Mouse (Mus musculus) MEL (cell line): ENCODE measurements around the gene Eri3. TPM values are rescaled to one million over a fixed set of nuclear protein-coding genes. Genes with fewer than 3 reads are reported as not detected.

Experiments
- DNase-seq: peaks from one replicate; pipeline ENCODE4 v3.0.0; 2011; ENCODE audit warnings: low read depth, low spot score
- H3K27ac ChIP-seq: 2 replicates; pipeline ENCODE4 v1.5.1; 2012; ENCODE audit warnings: low read depth, mild to moderate bottlenecking, control low read depth, low read length, moderate library complexity; ENCODE audit not compliant: control insufficient read depth
- H3K27me3 ChIP-seq, 2 experiments: fragments of 150-350 bp in 1 of 2; sonication (generic) in 1 of 2; 2 replicates each; pipeline ENCODE4 v1.6.1; 2012; ENCODE audit warnings: low read length in 2 of 2, mild to moderate bottlenecking in 2 of 2, improper control_type of control experiment in 1 of 2, moderate library complexity in 1 of 2; ENCODE audit not compliant: insufficient read depth in 2 of 2, control insufficient read depth in 1 of 2
- H3K36me3 ChIP-seq, 2 experiments: 2 replicates each; pipeline ENCODE4 v1.6.1; 2012 to 2014; ENCODE audit warnings: low read length in 2 of 2, improper control_type of control experiment in 1 of 2, inconsistent platforms in 1 of 2, mild to moderate bottlenecking in 1 of 2; ENCODE audit not compliant: insufficient read depth in 2 of 2, control insufficient read depth in 1 of 2
- H3K4me1 ChIP-seq, 2 experiments: fragments of 150-350 bp in 1 of 2; sonication (generic) in 1 of 2; 2 replicates each; pipeline ENCODE4 v1.6.1; 2012; ENCODE audit warnings: low read length in 2 of 2, improper control_type of control experiment in 1 of 2, mild to moderate bottlenecking in 1 of 2; ENCODE audit not compliant: insufficient read depth in 2 of 2, control insufficient read depth in 1 of 2
- H3K4me3 ChIP-seq, 2 experiments: fragments of 150-350 bp in 1 of 2; sonication (generic) in 1 of 2; 2 replicates each; pipeline ENCODE4 v1.5.1; 2012; ENCODE audit warnings: low read depth in 2 of 2, low read length in 2 of 2, mild to moderate bottlenecking in 2 of 2, moderate library complexity in 2 of 2, control low read depth in 1 of 2, improper control_type of control experiment in 1 of 2; ENCODE audit not compliant: control insufficient read depth in 1 of 2, insufficient read depth in 1 of 2
- H3K79me2 ChIP-seq: 2 replicates; pipeline ENCODE4 v1.6.1; 2012; ENCODE audit warnings: mild to moderate bottlenecking, low read length, moderate library complexity; ENCODE audit not compliant: control insufficient read depth, poor library complexity, insufficient read depth
- H3K9ac ChIP-seq: 2 replicates; pipeline ENCODE4 v1.6.1; 2012; ENCODE audit warnings: low read depth, mild to moderate bottlenecking, control low read depth, low read length, moderate library complexity; ENCODE audit not compliant: control insufficient read depth, poor library complexity, severe bottlenecking
- H3K9me3 ChIP-seq: fragments of 150-350 bp; sonication (generic); replicated peaks from 2 replicates; pipeline ENCODE4 v1.6.1; 2012; ENCODE audit warnings: mild to moderate bottlenecking, low read length, improper control_type of control experiment, moderate library complexity; ENCODE audit not compliant: insufficient read depth
- E2F4 ChIP-seq: IDR thresholded peaks from 2 replicates; pipeline ENCODE4 v1.6.1; 2011; ENCODE audit warnings: low read depth, low read length, improper control_type of control experiment, borderline replicate concordance
- EP300 ChIP-seq, 2 experiments: IDR thresholded peaks; 2 replicates each; pipeline ENCODE4 v1.6.1; 2011; ENCODE audit warnings: improper control_type of control experiment in 2 of 2, low read length in 2 of 2, low read depth in 1 of 2, mild to moderate bottlenecking in 1 of 2
- GABPA ChIP-seq: IDR thresholded peaks from 2 replicates; pipeline ENCODE4 v1.6.1; 2012; ENCODE audit warnings: low read depth, mild to moderate bottlenecking, inconsistent platforms, low read length, improper control_type of control experiment, moderate library complexity
- GATA1 ChIP-seq: IDR thresholded peaks from 2 replicates; pipeline ENCODE4 v1.6.1; 2011; ENCODE audit warnings: low read depth, low read length, improper control_type of control experiment
- HCFC1 ChIP-seq: IDR thresholded peaks from 2 replicates; pipeline ENCODE4 v1.6.1; 2012; ENCODE audit warnings: low read depth, mild to moderate bottlenecking, inconsistent platforms, low read length, improper control_type of control experiment, moderate library complexity
- MAX ChIP-seq: IDR thresholded peaks from 2 replicates; pipeline ENCODE4 v1.6.1; 2011; ENCODE audit warnings: low read length, improper control_type of control experiment
- MEF2A ChIP-seq: IDR thresholded peaks from 2 replicates; pipeline ENCODE4 v1.6.1; 2014; ENCODE audit warnings: low read depth, mild to moderate bottlenecking, inconsistent platforms, low read length, improper control_type of control experiment; ENCODE audit not compliant: poor library complexity, insufficient replicate concordance, severe bottlenecking; ENCODE audit errors: extremely low read depth
- MYB ChIP-seq: IDR thresholded peaks from 2 replicates; pipeline ENCODE4 v1.6.1; 2011; ENCODE audit warnings: mild to moderate bottlenecking, low read depth, low read length, improper control_type of control experiment
- MYC ChIP-seq: IDR thresholded peaks from 2 replicates; pipeline ENCODE4 v1.6.1; 2011; ENCODE audit warnings: low read depth, mild to moderate bottlenecking, low read length, improper control_type of control experiment, moderate library complexity
- NRF1 ChIP-seq: IDR thresholded peaks from 2 replicates; pipeline ENCODE4 v1.6.1; 2014; ENCODE audit warnings: low read depth, mild to moderate bottlenecking, inconsistent platforms, low read length, improper control_type of control experiment, moderate library complexity; ENCODE audit not compliant: poor library complexity, insufficient read depth, severe bottlenecking
- POLR2A ChIP-seq, 2 experiments: IDR thresholded peaks; 2 replicates each; pipeline ENCODE4 v1.6.1; 2011 to 2012; ENCODE audit warnings: low read length in 2 of 2, mild to moderate bottlenecking in 2 of 2, control low read depth in 1 of 2, improper control_type of control experiment in 1 of 2, low read depth in 1 of 2, moderate library complexity in 1 of 2; ENCODE audit not compliant: control insufficient read depth in 1 of 2, insufficient read depth in 1 of 2, poor library complexity in 1 of 2
- POLR2AphosphoS2 ChIP-seq: IDR thresholded peaks from 2 replicates; pipeline ENCODE4 v1.6.1; 2011; ENCODE audit warnings: low read length, improper control_type of control experiment
- POLR2AphosphoS5 ChIP-seq: IDR thresholded peaks from 2 replicates; pipeline ENCODE4 v1.6.1; 2012; ENCODE audit warnings: low read depth, borderline replicate concordance, mild to moderate bottlenecking, inconsistent platforms, low read length, moderate library complexity, mixed read lengths
- RAD21 ChIP-seq: IDR thresholded peaks from 2 replicates; pipeline ENCODE4 v1.6.1; 2011; ENCODE audit warnings: mild to moderate bottlenecking, low read depth, low read length, improper control_type of control experiment
- RCOR1 ChIP-seq: IDR thresholded peaks from 2 replicates; pipeline ENCODE4 v1.6.1; 2012; ENCODE audit warnings: low read depth, mild to moderate bottlenecking, inconsistent platforms, low read length, improper control_type of control experiment
- SIN3A ChIP-seq: IDR thresholded peaks from 2 replicates; pipeline ENCODE4 v1.6.1; 2012; ENCODE audit warnings: low read length, improper control_type of control experiment, inconsistent platforms
- TBP ChIP-seq: IDR thresholded peaks from 2 replicates; pipeline ENCODE4 v1.8.0; 2011; ENCODE audit warnings: low read depth, low read length, improper control_type of control experiment
- TCF12 ChIP-seq: IDR thresholded peaks from 2 replicates; pipeline ENCODE4 v1.6.1; 2014; ENCODE audit warnings: low read depth, mild to moderate bottlenecking, inconsistent platforms, low read length, improper control_type of control experiment, moderate library complexity
- UBTF ChIP-seq: IDR thresholded peaks from 2 replicates; pipeline ENCODE4 v1.6.1; 2012; ENCODE audit warnings: low read depth, mild to moderate bottlenecking, inconsistent platforms, low read length, improper control_type of control experiment, moderate library complexity, borderline replicate concordance; ENCODE audit not compliant: insufficient read depth
- USF1 ChIP-seq: IDR thresholded peaks from 2 replicates; pipeline ENCODE4 v1.6.1; 2014; ENCODE audit warnings: low read depth, mild to moderate bottlenecking, inconsistent platforms, low read length, improper control_type of control experiment, moderate library complexity
- ZC3H11A ChIP-seq: IDR thresholded peaks from 2 replicates; pipeline ENCODE4 v1.6.1; 2012; ENCODE audit warnings: low read depth, mild to moderate bottlenecking, inconsistent platforms, low read length, improper control_type of control experiment
- ZKSCAN1 ChIP-seq: IDR thresholded peaks from 2 replicates; pipeline ENCODE4 v1.6.1; 2012; ENCODE audit warnings: low read depth, mild to moderate bottlenecking, inconsistent platforms, low read length, improper control_type of control experiment, moderate library complexity
- ZNF384 ChIP-seq: IDR thresholded peaks from 2 replicates; pipeline ENCODE4 v1.6.1; 2012; ENCODE audit warnings: low read depth, mild to moderate bottlenecking, inconsistent platforms, low read length, improper control_type of control experiment
- polyA plus RNA-seq, 2 experiments: library from polyadenylated mRNA; stranded (reverse) in 1 of 2; unstranded in 1 of 2; fragments of >175 nt in 1 of 2; fragments of >200 nt in 1 of 2; gene quantifications; 2 replicates each; pipeline versions ENCODE4 v1.2.1 to v1.2.4; 2012; ENCODE audit warnings: low replicate concordance in 2 of 2, low read depth in 1 of 2; ENCODE audit not compliant: insufficient read length in 2 of 2, insufficient read depth in 1 of 2, missing spikeins in 1 of 2
- total RNA-seq: library from RNA; depleted of rRNA; stranded (reverse); fragments of 300-350 nt; gene quantifications from 2 replicates; pipeline ENCODE4 v1.2.3, GENCODE M21; 2012

Eri3 gene
- total and polyA plus RNA-seq, 3 experiments = 36.7 to 63.9 TPM; not detected in 1

DNA sequence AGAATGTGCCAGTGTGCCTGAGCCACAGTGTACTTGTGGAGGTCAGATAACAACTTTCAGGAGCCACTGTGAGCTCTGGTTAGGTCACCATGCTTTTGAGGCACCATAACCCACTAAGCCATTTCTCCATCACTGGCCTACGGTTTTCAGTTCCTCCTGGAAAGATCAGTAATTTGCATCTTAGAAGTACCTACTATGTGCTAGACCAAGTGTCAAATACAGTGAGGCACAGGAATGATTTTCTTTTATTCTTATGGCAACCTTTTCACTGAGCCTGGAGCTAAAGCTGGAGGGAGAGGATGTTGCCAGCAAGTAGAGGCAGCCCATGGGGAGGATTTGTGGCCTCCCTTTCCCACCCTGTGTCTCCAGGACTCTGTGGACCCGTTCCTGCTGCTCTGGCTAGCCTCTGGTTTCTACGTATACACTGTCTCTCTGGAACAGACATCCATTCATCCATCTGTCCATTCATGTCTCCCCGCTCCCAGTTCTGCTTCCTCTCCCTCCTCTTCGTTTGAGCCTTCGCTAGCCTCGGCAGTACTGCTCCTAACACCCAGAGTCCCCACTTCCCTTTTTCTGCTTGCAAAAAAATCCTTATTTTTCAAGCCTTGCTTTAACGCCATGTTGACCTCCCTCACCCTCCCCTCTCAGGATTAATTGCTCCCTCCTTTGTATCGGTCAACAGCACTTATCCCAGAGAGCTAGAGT, 14.5 kb upstream of the Eri3 start:
- Histone ChIP-seq H3K4me3 (peak overlapping the region in 1 of 2 experiments; percentile 26; a peak in 2 of 4 replicates), H3K4me1 (peaks cover 7 to 24% of the 10 kb centered on the region in 2 experiments), H3K36me3 (peaks cover 0 to 15% of the 10 kb centered on the region in 2 experiments; a peak in 2 of 4 replicates), H3K27ac (0 out of 2 replicates have a peak overlapping the region, but pooled peaks have one; percentile 15), H3K27me3 (no peaks in the 10 kb centered on the region; a peak in 1 of 4 replicates), H3K79me2 (no peaks in the 10 kb centered on the region)
- peak; percentile 77 for DNase-seq
- TF ChIP-seq HCFC1 (0 out of 2 replicates have a peak, but pooled peaks have one; percentile 9), POLR2AphosphoS5 (no peak), ZKSCAN1 (peak; percentile 93), ZNF384 (peak; percentile 46; the same call in 1 of the 2 replicates), RAD21 (no peak)
- TF ChIP-seq, all 39 proteins: peak for 3
- Histone ChIP-seq H3K9me3 (no peaks in the 10 kb centered on the region), H3K9ac (peak overlapping the region; percentile 35; the same call in 1 of the 2 replicates)

DNA sequence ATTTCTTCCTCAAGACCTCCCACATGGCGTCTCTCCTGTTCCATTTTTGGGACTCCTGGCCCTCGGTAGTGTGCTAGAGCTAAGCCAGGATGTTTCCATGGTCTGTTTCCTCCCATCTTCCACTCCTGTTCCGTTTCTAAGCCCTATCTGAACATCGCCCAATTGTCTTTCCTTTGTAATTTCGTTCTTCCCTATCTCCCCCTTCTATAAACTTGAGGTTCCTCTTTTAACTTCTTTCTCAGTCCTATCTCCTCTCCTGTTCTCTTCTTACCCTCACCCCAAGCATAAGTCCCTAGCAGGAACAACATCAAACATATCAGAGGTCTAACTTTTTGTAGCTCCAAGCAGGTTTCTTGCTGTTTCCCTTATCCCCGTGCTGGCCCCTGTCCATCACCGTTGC, 13.2 kb upstream of the Eri3 start:
- peak; percentile 78 for DNase-seq
- Histone ChIP-seq H3K4me1 (peaks cover 7 to 24% of the 10 kb centered on the region in 2 experiments), H3K27me3 (0 out of 4 replicates have a peak, but pooled peaks cover 0 to 1% of the 10 kb centered on the region in 2 experiments), H3K9me3 (no peaks in the 10 kb centered on the region), H3K27ac (peak overlapping the region; percentile 76), H3K79me2 (no peaks in the 10 kb centered on the region), H3K36me3 (peaks cover 0 to 15% of the 10 kb centered on the region in 2 experiments; a peak in 2 of 4 replicates), H3K4me3 (peak overlapping the region; percentile 19 to 28; a peak in 3 of 4 replicates), H3K9ac (peak overlapping the region; percentile 19; the same call in 1 of the 2 replicates)
- 0 out of 2 replicates have a peak, but pooled peaks have one; percentile 51 for TF ChIP-seq MYC
- TF ChIP-seq GABPA = no peak
- peak; percentile 68 for TF ChIP-seq TBP
- TF ChIP-seq RCOR1 = peak; percentile 77
- TF ChIP-seq MYB = no peak
- TF ChIP-seq GATA1 = peak; percentile 65
- TF ChIP-seq MEF2A = no peak
- no peak for TF ChIP-seq ZC3H11A
- TF ChIP-seq EP300 (IDR thresholded peaks at IDR 0.05; ENCODE audit: low read depth in 1 of 2, low read length in 2 of 2) = peak; percentile 73 to 75; a peak in 3 of 4 replicates
- TF ChIP-seq ZKSCAN1 = no peak
- peak; percentile 10; the same call in 1 of the 2 replicates for TF ChIP-seq TCF12
- TF ChIP-seq E2F4 = no peak
- no peak for TF ChIP-seq UBTF
- TF ChIP-seq MAX = no peak
- no peak for TF ChIP-seq HCFC1
- no peak for TF ChIP-seq NRF1
- no peak for TF ChIP-seq USF1
- TF ChIP-seq POLR2A (IDR thresholded peaks at IDR 0.05; ENCODE audit: control insufficient read depth in 1 of 2, insufficient read depth in 1 of 2, low read depth in 1 of 2, low read length in 2 of 2, poor library complexity in 1 of 2) = 0 out of 4 replicates have a peak, but pooled peaks of 1 of the 2 experiments have one; percentile 31
- TF ChIP-seq POLR2AphosphoS2 = no peak
- 0 out of 2 replicates have a peak, but pooled peaks have one; percentile 18 for TF ChIP-seq SIN3A
